Mouse (Mus musculus) frontal cortex, postnatal 10 days (tissue): ENCODE measurements around the gene Plscr3.

Experiments used
- DNase-seq, 2 experiments: peaks; one replicate each; pipeline ENCODE4 v3.0.0; 2022; ENCODE audit warnings: low spot score in 2 of 2, mixed read lengths in 1 of 2

Plscr3 gene

GRCm38 (mm10) chr11:69846198-69846680, at the start of gene Plscr3:
Gene Plscr3, plus strand, starts transcription at chr11:69846376.
- DNase-seq: peak; percentile 83 to 87

GRCm38 (mm10) chr11:69797924-69798323, 48.3 kb upstream of the Plscr3 start:
- DNase-seq: no peak

- DNase-seq: no peak
Observed at GRCm38 (mm10) chr11:69799394-69800137, 46.6 kb upstream of the Plscr3 start.

GRCm38 (mm10) chr11:69800138-69800391, 46.1 kb upstream of the Plscr3 start:
- DNase-seq: peak; percentile 45 to 66

DNA sequence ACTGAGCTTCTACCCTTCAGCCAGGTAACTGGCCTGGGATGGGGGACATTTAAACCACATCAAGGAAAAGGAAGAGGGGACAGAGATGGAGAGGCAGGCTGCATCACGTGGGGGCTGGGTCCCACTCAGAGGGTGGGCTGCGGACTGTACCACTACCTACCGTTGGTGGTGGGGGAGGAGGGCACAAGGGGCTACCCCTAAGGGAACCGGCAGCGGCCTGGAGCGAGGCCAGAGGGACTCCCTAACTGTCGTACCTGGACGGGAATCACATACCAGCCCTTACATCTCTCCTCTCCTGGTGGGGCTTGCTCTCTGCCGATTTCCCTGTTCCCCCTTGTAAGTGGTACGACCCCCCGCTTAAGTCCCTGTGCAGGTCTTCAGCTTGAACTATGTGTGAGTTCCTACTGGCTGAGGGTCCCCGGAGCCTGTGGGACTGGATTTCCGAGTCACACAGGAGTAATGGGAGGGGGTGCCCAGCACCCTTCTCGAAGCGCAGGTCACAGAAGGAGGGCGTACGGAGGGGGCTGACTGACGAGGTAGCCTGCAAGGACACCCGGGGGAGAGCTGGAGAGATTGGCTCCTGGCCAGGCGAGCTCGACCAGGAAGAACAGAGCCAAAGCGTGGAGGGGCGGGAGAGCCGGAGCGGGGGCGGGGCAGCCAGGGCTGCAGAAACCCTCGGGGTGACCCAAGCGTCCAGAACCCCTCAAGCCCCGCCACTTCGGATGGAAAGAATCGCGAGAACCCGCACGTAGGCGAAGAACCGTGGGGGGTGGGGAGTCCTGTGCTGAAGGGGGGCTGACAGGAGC, 45.6 kb upstream of the Plscr3 start:
- DNase-seq: peak; percentile 72 to 78

- DNase-seq: no peak
Observed at GRCm38 (mm10) chr11:69801379-69801977, 44.7 kb upstream of the Plscr3 start, which contains the start of gene Fgf11. Gene Fgf11, minus strand, starts transcription at chr11:69801857.

DNA sequence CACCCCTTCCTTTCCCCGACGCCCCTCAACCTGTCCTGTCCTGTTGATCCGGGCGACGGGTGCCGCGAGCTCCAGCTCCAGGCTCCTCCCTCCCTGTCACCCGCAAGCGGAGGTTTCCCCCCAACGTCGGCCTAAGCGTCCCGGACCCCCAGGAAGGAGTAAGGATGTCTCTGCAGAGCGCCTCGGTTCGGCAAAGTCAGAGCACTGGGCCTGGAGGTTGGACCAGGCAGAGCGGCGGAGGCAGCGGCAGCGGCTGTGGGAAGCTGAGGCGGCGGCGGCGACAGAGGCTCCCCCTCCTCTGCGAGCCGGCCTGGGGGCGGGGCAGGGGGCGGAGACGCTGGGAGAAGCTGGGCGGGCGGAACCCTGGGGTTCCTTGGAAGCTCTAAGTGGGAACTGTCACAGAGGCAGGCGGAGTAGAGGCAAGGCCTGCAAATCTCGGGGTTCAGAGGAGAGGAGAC, 43.5 kb upstream of the Plscr3 start:
- DNase-seq: peak; percentile 68 to 85

DNA sequence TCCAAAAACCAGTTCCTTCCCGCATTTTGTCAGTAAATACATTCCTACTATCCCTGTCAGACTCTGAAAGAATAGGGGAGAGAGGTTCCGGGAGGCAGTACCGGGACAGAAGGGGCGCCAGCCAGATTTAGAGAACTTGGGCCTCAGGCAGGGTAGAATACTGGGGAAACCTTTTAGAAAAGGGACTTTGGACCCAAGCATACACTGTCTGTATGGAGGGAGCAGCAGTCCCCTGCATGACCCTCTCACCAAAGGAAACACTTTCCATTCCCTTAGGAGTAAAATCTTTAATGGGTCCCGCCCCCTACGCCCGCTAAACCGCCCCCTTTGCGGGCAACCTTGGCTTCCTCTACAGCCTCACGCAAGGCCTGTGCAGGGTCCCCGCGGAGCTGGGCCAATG, 42.8 kb upstream of the Plscr3 start:
- no peak for DNase-seq

- DNase-seq: peak in 1 of 2 experiments; percentile 69
Observed at GRCm38 (mm10) chr11:69803786-69804651, 42.2 kb upstream of the Plscr3 start.

DNA sequence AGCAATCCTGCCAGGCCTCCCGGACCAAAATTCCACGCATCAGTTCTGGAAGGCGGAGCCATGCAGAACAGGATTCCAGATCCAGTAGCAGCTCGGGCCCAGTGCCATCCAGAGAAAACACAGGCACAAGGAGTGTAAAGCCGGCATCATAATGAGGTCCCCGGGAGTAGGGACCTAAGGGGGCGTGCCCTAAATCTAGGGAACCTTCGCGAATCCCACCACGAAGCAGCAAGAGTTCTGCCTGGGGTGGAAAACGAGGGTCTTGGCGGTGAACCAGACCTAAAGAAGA, 41.6 kb upstream of the Plscr3 start:
- no peak for DNase-seq

- DNase-seq: no peak
Observed at GRCm38 (mm10) chr11:69804972-69805909, 40.9 kb upstream of the Plscr3 start, which contains the start of gene Tmem102. Gene Tmem102, minus strand, starts transcription at chr11:69805624.

DNA sequence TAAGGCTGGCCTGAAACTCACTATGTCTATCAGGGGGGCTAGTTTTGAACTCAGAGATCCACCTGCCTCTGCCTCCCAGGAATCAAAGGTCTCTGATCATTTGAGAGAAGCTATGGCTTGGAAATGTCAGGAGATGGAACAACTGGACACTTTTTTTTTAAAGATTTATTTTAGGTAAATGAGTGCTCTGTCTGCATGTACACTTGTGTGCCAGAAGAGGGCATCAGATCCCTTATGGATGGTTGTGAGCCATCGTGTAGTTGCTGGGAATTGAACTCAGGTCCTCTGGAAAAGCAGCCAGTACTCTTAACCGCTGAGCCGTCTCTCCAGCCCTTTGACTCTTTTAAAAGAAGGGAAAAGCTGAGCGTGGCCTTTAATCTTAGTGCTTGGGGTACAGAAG, 39.8 kb upstream of the Plscr3 start:
- no peak for DNase-seq

- DNase-seq: no peak
Observed at GRCm38 (mm10) chr11:69807641-69808040, 38.5 kb upstream of the Plscr3 start.

DNA sequence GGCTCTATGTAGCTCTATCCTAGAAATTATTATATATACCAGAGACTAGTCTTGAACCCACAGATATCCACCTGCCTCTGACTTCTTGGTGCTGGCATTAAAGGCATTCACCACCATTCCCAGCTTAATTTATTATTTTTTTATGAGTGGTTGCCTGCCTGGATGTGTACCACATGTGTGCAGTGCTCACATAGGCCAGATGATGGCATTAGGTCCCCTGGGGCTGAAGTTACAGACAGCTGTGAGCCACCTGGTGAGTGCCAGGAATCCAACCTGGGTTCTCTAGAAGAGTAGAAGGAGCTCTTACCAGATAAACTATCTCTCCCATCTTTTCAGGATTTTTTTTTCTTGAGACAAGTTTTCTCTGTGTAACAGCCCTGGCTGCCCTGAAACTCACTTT, 35.9 kb upstream of the Plscr3 start:
- no peak for DNase-seq

GRCm38 (mm10) chr11:69815155-69815554, 31.0 kb upstream of the Plscr3 start, which contains the start of gene Gm39566:
Gene Gm39566, minus strand, starts transcription at chr11:69815298.
- no peak for DNase-seq

DNA sequence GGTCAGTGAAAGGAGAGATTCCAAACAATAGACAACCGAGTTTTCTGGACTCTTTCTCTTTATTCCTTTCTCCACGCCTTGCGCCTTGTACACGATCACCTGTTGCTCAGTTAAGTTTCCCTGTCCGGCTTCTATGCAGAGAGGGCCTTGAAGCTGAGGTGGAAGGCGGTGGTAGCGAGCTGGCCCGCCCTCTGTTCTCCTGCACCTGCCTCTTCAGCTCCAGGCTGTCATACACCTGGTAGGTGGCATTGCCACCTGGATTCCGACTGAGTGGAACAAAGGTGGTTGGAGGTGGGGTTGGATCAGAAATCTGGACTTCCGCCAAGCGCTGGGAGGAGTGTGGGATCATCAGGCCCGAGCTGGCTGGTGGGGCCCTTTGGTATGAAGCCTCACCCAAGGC, 29.7 kb upstream of the Plscr3 start:
- no peak for DNase-seq

DNA sequence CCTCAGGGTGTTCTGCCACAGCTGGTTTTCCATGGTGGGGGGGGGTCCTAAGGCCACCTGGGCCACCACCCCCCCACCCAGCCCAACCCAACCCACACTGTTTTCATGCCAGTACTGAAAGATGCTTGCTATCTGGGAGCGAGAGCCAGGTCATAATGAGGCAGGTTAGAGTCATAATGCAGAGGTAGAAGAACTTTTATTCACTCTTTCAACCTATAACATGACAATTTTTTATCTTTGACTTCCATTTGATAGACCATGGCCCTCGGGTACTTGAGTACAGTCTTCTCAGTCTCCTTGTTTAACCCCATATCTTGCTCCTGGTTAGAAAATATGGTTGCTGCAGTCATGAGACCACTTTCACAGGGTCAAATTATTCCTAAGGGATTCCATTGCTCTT, 27.8 kb upstream of the Plscr3 start, which contains the start of gene Spem2:
Spem2 (minus strand) TSS at position 101 of the 400 bp plus-strand sequence.
- DNase-seq: no peak

DNA sequence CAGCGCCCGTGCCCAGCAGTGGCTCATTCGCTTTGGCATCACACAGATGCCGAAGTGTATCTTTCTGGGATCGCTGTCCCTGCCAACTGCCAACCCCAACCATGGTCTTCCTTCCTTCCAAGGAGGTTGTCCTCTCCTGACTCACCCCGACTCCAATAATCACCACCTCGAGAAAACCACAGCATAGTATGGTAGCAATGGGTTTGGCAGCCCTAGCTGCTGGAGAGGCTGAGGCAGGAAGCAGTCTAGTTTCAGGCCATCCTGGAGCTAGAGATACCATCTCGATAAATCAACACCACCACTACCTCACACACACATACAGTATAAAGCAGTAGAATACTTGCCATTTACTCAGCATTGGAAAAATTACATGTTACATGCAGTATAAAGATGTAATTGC, 27.3 kb upstream of the Plscr3 start:
- DNase-seq: no peak

- DNase-seq: no peak
Observed at GRCm38 (mm10) chr11:69822080-69822479, 24.1 kb upstream of the Plscr3 start, which contains the start of gene Spem1. Gene Spem1, minus strand, starts transcription at chr11:69822180.

DNA sequence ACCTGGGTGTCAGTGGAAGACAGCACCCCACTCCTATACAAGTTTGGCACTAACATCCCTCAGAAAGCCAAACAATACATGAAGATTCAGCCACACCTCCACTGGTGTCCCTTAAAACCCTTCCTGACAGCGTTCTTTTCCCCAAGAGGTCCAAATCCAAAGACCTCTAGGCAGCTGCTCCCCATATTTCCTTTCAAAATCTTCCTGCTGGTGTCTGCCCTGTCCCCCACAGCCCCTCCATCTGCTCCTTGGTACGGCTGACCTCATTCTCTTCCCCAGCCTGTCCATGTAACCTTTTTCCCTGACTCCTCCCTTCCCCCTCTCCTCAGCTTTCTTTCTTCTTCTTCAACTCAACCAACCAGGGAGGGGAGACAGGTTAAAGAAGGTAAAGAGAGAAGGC, 22.7 kb upstream of the Plscr3 start:
- DNase-seq: no peak
